Mouse (Mus musculus): ENCODE measurements around the gene Snx15. TPM values are rescaled to one million over a fixed set of nuclear protein-coding genes. Genes with fewer than 3 reads are reported as not detected.

Snx15 gene
- polyA plus RNA-seq, 1 experiment from 2014 or later, result 31.7 TPM

Other genes starting within 250 kb of the Snx15 start
- gene Tigd3, start 234.2 kb downstream of the Snx15 start, polyA plus RNA-seq (2015; fragmentation: Nextera tagmentation; extraction: Ambion mirVana), result 1.9 and 2.7 TPM in 2 replicates
- gene Dpf2, start 215.3 kb downstream of the Snx15 start, polyA plus RNA-seq (2015; fragmentation: Nextera tagmentation; extraction: Ambion mirVana), result 109 and 118 TPM in 2 replicates
- gene Cdc42ep2, start 203.5 kb downstream of the Snx15 start, polyA plus RNA-seq (2015; fragmentation: Nextera tagmentation; extraction: Ambion mirVana), result 11.9 and 12.4 TPM in 2 replicates
- 64.0 and 65.8 TPM in 2 replicates for gene Pola2, start 164.1 kb downstream of the Snx15 start, polyA plus RNA-seq (2015; fragmentation: Nextera tagmentation; extraction: Ambion mirVana)
- gene Slc22a20, start 142.2 kb downstream of the Snx15 start, polyA plus RNA-seq (2015; fragmentation: Nextera tagmentation; extraction: Ambion mirVana), result not detected in 2 replicates
- gene Capn1, start 112.4 kb downstream of the Snx15 start, polyA plus RNA-seq (2015; fragmentation: Nextera tagmentation; extraction: Ambion mirVana), result 10.3 and 10.4 TPM in 2 replicates
- 24.2 and 27.4 TPM in 2 replicates for gene Syvn1, start 81.7 kb downstream of the Snx15 start, polyA plus RNA-seq (2015; fragmentation: Nextera tagmentation; extraction: Ambion mirVana)
- 72.7 and 78.4 TPM in 2 replicates for gene Mrpl49, start 70.5 kb downstream of the Snx15 start, polyA plus RNA-seq (2015; fragmentation: Nextera tagmentation; extraction: Ambion mirVana)
- gene Fau, start 70.5 kb downstream of the Snx15 start, polyA plus RNA-seq (2015; fragmentation: Nextera tagmentation; extraction: Ambion mirVana), result 876 and 881 TPM in 2 replicates
- 30.1 and 31.9 TPM in 2 replicates for gene Znhit2, start 67.1 kb downstream of the Snx15 start, polyA plus RNA-seq (2015; fragmentation: Nextera tagmentation; extraction: Ambion mirVana)
- gene Tm7sf2, start 59.9 kb downstream of the Snx15 start, polyA plus RNA-seq (2015; fragmentation: Nextera tagmentation; extraction: Ambion mirVana), result 34.8 and 34.9 TPM in 2 replicates
- 61.2 and 64.5 TPM in 2 replicates for gene Vps51, start 51.1 kb downstream of the Snx15 start, polyA plus RNA-seq (2015; fragmentation: Nextera tagmentation; extraction: Ambion mirVana)
- gene Tmem262, start 48.3 kb downstream of the Snx15 start, polyA plus RNA-seq (2015; fragmentation: Nextera tagmentation; extraction: Ambion mirVana), result not detected in 2 replicates
- 1.3 and 2.2 TPM in 2 replicates for gene Gm28374, start 46.0 kb downstream of the Snx15 start, polyA plus RNA-seq (2015; fragmentation: Nextera tagmentation; extraction: Ambion mirVana)
- 58.5 and 61.3 TPM in 2 replicates for gene Zfpl1, start 43.3 kb downstream of the Snx15 start, polyA plus RNA-seq (2015; fragmentation: Nextera tagmentation; extraction: Ambion mirVana)
- 32.3 and 32.9 TPM in 2 replicates for gene Cdca5, start 43.3 kb downstream of the Snx15 start, polyA plus RNA-seq (2015; fragmentation: Nextera tagmentation; extraction: Ambion mirVana)
- gene AC131692.1, start 33.9 kb downstream of the Snx15 start, polyA plus RNA-seq (2015; fragmentation: Nextera tagmentation; extraction: Ambion mirVana), result 0.18 and 0.37 TPM in 2 replicates
- gene Naaladl1, start 22.5 kb downstream of the Snx15 start, polyA plus RNA-seq (2015; fragmentation: Nextera tagmentation; extraction: Ambion mirVana), result 28.9 and 38.8 TPM in 2 replicates
- gene Sac3d1, start 9.7 kb downstream of the Snx15 start, polyA plus RNA-seq (2015; fragmentation: Nextera tagmentation; extraction: Ambion mirVana), result 44.3 and 44.7 TPM in 2 replicates
- gene Batf2, start 12.7 kb upstream of the Snx15 start, polyA plus RNA-seq (2015; fragmentation: Nextera tagmentation; extraction: Ambion mirVana), result 0.80 and 1.3 TPM in 2 replicates
- gene Arl2, start 13.2 kb upstream of the Snx15 start, polyA plus RNA-seq (2015; fragmentation: Nextera tagmentation; extraction: Ambion mirVana), result 99.2 and 103 TPM in 2 replicates
- not detected in 2 replicates for gene Majin, start 56.1 kb upstream of the Snx15 start, polyA plus RNA-seq (2015; fragmentation: Nextera tagmentation; extraction: Ambion mirVana)
- gene Gpha2, start 98.1 kb upstream of the Snx15 start, polyA plus RNA-seq (2015; fragmentation: Nextera tagmentation; extraction: Ambion mirVana), result 0.39 and 0.41 TPM in 2 replicates
- 21.2 and 22.3 TPM in 2 replicates for gene Ppp2r5b, start 107.6 kb upstream of the Snx15 start, polyA plus RNA-seq (2015; fragmentation: Nextera tagmentation; extraction: Ambion mirVana)
- 6.9 and 8.7 TPM in 2 replicates for gene Atg2a, start 113.4 kb upstream of the Snx15 start, polyA plus RNA-seq (2015; fragmentation: Nextera tagmentation; extraction: Ambion mirVana)
- gene Ehd1, start 148.4 kb upstream of the Snx15 start, polyA plus RNA-seq (2015; fragmentation: Nextera tagmentation; extraction: Ambion mirVana), result 88.8 and 115 TPM in 2 replicates
- gene Cdc42bpg, start 178.2 kb upstream of the Snx15 start, polyA plus RNA-seq (2015; fragmentation: Nextera tagmentation; extraction: Ambion mirVana), result 1.0 and 1.4 TPM in 2 replicates
- 68.8 and 71.9 TPM in 2 replicates for gene Men1, start 206.7 kb upstream of the Snx15 start, polyA plus RNA-seq (2015; fragmentation: Nextera tagmentation; extraction: Ambion mirVana)
- 8.8 and 11.0 TPM in 2 replicates for gene Map4k2, start 212.8 kb upstream of the Snx15 start, polyA plus RNA-seq (2015; fragmentation: Nextera tagmentation; extraction: Ambion mirVana)
- 118 and 129 TPM in 2 replicates for gene Sf1, start 235.4 kb upstream of the Snx15 start, polyA plus RNA-seq (2015; fragmentation: Nextera tagmentation; extraction: Ambion mirVana)